Mouse (Mus musculus): ENCODE measurements around the gene Gm47959. TPM values are rescaled to one million over a fixed set of nuclear protein-coding genes. Genes with fewer than 3 reads are reported as not detected.
"Not testable (repeated sequence)": the region's sequence is repeated elsewhere in the genome, so short reads cannot be mapped to it uniquely, and the experiment has no call there.

Gm47959 gene
- not detected in 2 replicates for polyA plus RNA-seq (2012; ENCODE audit: insufficient read depth, insufficient read length, missing spikeins)

- not testable (repeated sequence) for H3K4me1 ChIP-seq (ENCODE audit: control insufficient read depth, insufficient read depth, insufficient read length, low read length); H3K27ac ChIP-seq (replicated peaks; ENCODE audit: low read depth, low read length); H3K4me3 ChIP-seq (ENCODE audit: insufficient read depth, low read depth, low read length)
These were observed at the start of gene Gm47959 for GRCm38 (mm10) chr1:83000306-83000705. Gm47959 (plus strand) TSS chr1:83000548.

GRCm38 (mm10) chr1:82955913-82956312 lies 44.4 kb upstream of the Gm47959 start, which contains the start of gene Gm7544:
Gm7544 (minus strand) TSS chr1:82956013.
- not testable (repeated sequence) for H3K4me1 ChIP-seq (ENCODE audit: control insufficient read depth, insufficient read depth, insufficient read length, low read length); H3K27ac ChIP-seq (replicated peaks; ENCODE audit: low read depth, low read length); H3K4me3 ChIP-seq (ENCODE audit: insufficient read depth, low read depth, low read length)

DNA sequence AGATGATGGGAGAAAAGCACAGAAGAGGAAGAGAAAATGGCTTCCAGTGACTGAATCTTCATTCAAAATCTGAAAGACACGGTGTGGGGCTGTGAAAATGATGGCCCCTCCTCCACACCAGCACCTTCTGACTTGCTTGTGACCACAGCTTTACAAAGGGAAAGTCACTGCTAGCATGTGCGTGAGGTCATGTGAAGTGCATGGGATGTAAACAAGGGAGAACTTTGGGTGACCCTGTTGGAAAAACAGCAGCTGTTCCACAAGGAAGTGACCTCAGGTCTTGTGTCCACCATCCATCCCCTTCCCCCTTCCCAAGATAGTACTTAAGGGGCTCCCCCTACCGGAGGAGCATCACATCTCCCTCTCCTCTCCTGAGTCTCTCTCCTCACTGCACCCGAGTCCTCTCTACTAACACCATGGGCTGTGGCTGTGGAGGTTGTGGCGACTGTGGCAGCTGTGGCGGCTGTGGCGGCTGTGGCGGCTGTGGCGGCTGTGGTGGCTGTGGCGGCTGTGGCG lies 40.4 kb upstream of the Gm47959 start, which contains the start of gene Gm47955:
TSS of gene Gm47955 (plus strand) at position 417 of the 516 bp plus-strand sequence.
- no peaks in the 10 kb centered on the region for H3K4me1 ChIP-seq (ENCODE audit: control insufficient read depth, insufficient read depth, insufficient read length, low read length)
- H3K4me3 ChIP-seq (ENCODE audit: insufficient read depth, low read depth, low read length): no peak within 1 kb of the TSS
- no peak within 1 kb of the TSS for H3K27ac ChIP-seq (replicated peaks; ENCODE audit: low read depth, low read length)

GRCm38 (mm10) chr1:82966413-82966812 lies 33.9 kb upstream of the Gm47959 start:
- Histone ChIP-seq H3K4me1 (ENCODE audit: control insufficient read depth, insufficient read depth, insufficient read length, low read length) (no peaks in the 10 kb centered on the region), H3K27ac (replicated peaks; ENCODE audit: low read depth, low read length) (no peak overlapping the region), H3K4me3 (ENCODE audit: insufficient read depth, low read depth, low read length) (no peak overlapping the region)

DNA sequence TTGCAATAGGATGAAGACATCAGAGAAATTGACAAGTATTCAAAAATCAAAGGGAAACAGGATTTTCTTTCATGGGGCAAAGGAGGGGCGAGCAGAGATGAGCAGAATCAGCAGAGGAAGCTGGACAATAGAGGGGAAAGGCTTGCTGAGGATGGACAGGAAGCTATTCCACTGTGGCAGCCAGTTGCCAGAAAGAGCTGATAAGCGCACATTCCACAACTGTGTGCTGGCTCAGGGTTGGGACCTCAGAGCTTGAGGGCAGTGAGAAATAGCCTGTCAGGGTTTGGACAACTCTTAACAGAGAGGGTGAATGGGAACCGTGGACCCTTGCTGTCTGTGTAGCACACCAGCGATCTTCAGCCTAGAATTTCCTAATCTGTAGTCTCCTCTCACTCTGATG lies 28.3 kb upstream of the Gm47959 start:
- no peak overlapping the region for H3K4me3 ChIP-seq (ENCODE audit: insufficient read depth, low read depth, low read length)
- no peak overlapping the region for H3K27ac ChIP-seq (replicated peaks; ENCODE audit: low read depth, low read length)
- H3K4me1 ChIP-seq (ENCODE audit: control insufficient read depth, insufficient read depth, insufficient read length, low read length): peaks cover 6% of the 10 kb centered on the region; the same call in 1 of the 2 replicates

GRCm38 (mm10) chr1:82973244-82973643 lies 27.1 kb upstream of the Gm47959 start:
- H3K27ac ChIP-seq (replicated peaks; ENCODE audit: low read depth, low read length): no peak overlapping the region
- H3K4me1 ChIP-seq (ENCODE audit: control insufficient read depth, insufficient read depth, insufficient read length, low read length): peaks cover 6% of the 10 kb centered on the region; the same call in 1 of the 2 replicates
- H3K4me3 ChIP-seq (ENCODE audit: insufficient read depth, low read depth, low read length): no peak overlapping the region

DNA sequence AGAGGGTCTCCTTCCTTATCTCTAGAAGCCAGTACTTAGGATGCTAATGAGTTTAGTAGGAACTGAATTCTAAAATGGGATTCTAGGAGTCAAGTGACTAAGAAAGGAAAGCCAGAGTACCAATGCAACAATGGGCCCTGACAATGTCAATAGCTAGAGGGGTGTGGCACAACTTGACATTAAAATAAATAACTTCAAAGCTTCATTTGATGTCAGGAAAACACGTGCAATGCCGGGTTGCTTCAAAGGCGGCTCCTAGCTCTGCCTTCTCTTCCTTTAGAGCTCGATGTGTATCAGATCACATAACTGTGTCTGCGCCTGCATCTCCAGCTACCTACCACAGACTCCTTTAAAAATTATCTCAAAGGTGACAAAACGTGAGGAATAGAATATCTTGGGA lies 26.4 kb upstream of the Gm47959 start:
- no peak overlapping the region for H3K27ac ChIP-seq (replicated peaks; ENCODE audit: low read depth, low read length)
- H3K4me3 ChIP-seq (ENCODE audit: insufficient read depth, low read depth, low read length): no peak overlapping the region

DNA sequence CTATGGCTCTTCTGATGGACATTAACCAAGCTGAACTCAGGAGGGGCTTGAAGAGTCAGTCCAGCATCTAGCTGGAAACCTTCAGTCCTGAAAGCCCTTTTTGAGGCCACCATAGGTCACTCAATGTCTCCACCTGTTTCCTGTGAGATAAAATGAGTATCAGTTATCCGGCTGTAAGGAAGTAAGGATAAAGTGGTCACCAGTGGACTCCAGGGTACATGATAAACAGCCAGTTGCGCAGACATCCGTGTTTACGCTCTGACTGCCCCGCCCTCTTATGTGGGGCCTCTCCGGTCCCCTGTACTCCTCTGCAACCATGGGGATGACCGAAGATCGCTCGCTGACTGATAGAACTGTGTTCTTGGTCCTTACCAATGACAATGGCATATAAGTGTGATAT lies 26.0 kb upstream of the Gm47959 start:
- no peak overlapping the region for H3K4me3 ChIP-seq (ENCODE audit: insufficient read depth, low read depth, low read length)
- peaks cover 6% of the 10 kb centered on the region; the same call in 1 of the 2 replicates for H3K4me1 ChIP-seq (ENCODE audit: control insufficient read depth, insufficient read depth, insufficient read length, low read length)
- H3K27ac ChIP-seq (replicated peaks; ENCODE audit: low read depth, low read length): no peak overlapping the region

More for the DNA sequence above, 26.4 kb upstream of the Gm47959 start:
- H3K4me1 ChIP-seq (ENCODE audit: control insufficient read depth, insufficient read depth, insufficient read length, low read length): peaks cover 6% of the 10 kb centered on the region; the same call in 1 of the 2 replicates

DNA sequence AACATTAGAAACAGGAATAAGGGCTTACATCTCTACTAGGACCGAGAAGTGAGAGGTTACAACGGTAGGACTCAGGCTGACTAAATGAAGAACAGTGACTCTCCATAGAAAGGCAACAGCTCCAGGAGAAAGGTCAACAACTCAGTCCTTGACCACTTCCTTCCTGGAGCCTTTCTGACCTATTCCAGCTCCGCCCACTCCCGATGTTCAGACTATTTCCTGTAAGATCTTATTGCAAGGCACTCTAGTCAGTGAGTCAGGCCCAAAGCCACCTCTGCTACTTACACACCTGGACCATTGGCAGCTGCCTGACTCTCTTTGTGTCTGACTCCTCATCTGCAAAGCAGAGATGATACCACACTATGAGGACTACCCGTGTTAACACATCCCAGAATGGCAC lies 24.6 kb upstream of the Gm47959 start:
- Histone ChIP-seq H3K4me1 (ENCODE audit: control insufficient read depth, insufficient read depth, insufficient read length, low read length) (peaks cover 6% of the 10 kb centered on the region; the same call in 1 of the 2 replicates), H3K4me3 (ENCODE audit: insufficient read depth, low read depth, low read length) (no peak overlapping the region), H3K27ac (replicated peaks; ENCODE audit: low read depth, low read length) (no peak overlapping the region)

DNA sequence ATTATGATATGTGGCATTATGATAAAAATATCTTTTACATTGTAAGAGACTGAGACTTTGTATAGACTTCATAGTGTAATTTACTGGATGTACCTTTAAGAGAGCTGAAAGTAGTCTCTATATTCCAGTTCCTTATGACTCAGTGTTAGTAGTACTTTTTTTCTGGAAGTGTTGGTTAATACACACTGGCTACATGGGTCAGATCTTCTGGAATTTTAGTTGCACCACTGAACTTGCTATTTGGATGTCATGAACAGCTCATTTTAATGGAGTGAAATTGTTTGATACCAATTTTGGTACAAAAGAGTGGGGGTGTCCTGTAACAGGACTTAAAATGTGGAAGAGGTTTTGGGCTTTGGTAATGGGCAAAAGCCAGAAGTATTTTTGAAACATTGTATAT lies 22.5 kb upstream of the Gm47959 start:
- Histone ChIP-seq H3K27ac (replicated peaks; ENCODE audit: low read depth, low read length) (no peak overlapping the region), H3K4me3 (ENCODE audit: insufficient read depth, low read depth, low read length) (no peak overlapping the region), H3K4me1 (ENCODE audit: control insufficient read depth, insufficient read depth, insufficient read length, low read length) (peaks cover 6% of the 10 kb centered on the region; the same call in 1 of the 2 replicates)

DNA sequence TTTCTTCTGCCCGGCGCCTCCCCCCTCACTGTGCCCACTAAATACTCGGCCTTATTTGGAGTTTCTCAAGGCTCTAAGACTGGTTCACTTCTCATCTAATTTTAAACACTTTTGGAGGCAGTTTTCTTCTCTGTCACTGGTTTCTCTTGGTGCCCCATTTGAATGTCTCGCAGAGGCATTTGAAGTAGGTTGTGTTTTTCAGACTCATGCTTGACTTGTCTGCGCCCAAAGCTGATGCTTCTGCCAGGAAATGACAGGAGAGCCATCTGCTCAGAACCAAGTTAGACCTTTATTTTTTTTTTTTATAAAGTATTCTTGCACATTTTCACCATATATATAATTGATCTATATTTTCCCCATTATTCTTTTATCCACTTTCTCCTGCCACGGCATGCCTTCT lies 13.6 kb upstream of the Gm47959 start:
- Histone ChIP-seq H3K4me3 (ENCODE audit: insufficient read depth, low read depth, low read length) (no peak overlapping the region), H3K4me1 (ENCODE audit: control insufficient read depth, insufficient read depth, insufficient read length, low read length) (no peaks in the 10 kb centered on the region), H3K27ac (replicated peaks; ENCODE audit: low read depth, low read length) (no peak overlapping the region)

GRCm38 (mm10) chr1:82987530-82988198 lies 12.7 kb upstream of the Gm47959 start:
- Histone ChIP-seq H3K27ac (replicated peaks; ENCODE audit: low read depth, low read length) (no peak overlapping the region), H3K4me3 (ENCODE audit: insufficient read depth, low read depth, low read length) (no peak overlapping the region), H3K4me1 (ENCODE audit: control insufficient read depth, insufficient read depth, insufficient read length, low read length) (no peaks in the 10 kb centered on the region)

DNA sequence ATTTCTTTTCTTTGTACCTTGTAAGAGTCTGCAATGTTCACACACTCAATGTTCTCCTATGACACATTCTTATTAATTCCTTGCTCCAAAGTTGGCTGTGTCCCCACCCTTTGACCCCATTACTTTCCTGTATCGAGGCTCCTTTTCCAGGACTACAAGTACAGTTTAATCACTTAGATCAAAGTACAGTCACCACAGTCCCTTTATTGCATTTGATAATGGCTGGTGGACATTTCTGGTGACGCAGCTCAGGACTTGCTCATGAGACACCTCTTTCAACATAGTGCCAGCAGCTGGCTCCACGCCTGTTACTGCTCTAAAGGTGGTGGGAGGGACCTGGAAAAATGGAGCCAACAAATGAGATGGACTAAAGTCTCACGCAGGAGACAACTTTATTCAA lies 9.3 kb upstream of the Gm47959 start:
- H3K4me1 ChIP-seq (ENCODE audit: control insufficient read depth, insufficient read depth, insufficient read length, low read length): no peaks in the 10 kb centered on the region
- H3K27ac ChIP-seq (replicated peaks; ENCODE audit: low read depth, low read length): no peak overlapping the region
- H3K4me3 ChIP-seq (ENCODE audit: insufficient read depth, low read depth, low read length): no peak overlapping the region

- Histone ChIP-seq H3K4me1 (ENCODE audit: control insufficient read depth, insufficient read depth, insufficient read length, low read length) (no peaks in the 10 kb centered on the region), H3K4me3 (ENCODE audit: insufficient read depth, low read depth, low read length) (no peak overlapping the region), H3K27ac (replicated peaks; ENCODE audit: low read depth, low read length) (no peak overlapping the region)
These were observed 8.8 kb upstream of the Gm47959 start for GRCm38 (mm10) chr1:82991596-82991995.

- H3K27ac ChIP-seq (replicated peaks; ENCODE audit: low read depth, low read length): no peak overlapping the region
- H3K4me1 ChIP-seq (ENCODE audit: control insufficient read depth, insufficient read depth, insufficient read length, low read length): no peaks in the 10 kb centered on the region
These were observed 8.3 kb upstream of the Gm47959 start for GRCm38 (mm10) chr1:82992093-82992492.

DNA sequence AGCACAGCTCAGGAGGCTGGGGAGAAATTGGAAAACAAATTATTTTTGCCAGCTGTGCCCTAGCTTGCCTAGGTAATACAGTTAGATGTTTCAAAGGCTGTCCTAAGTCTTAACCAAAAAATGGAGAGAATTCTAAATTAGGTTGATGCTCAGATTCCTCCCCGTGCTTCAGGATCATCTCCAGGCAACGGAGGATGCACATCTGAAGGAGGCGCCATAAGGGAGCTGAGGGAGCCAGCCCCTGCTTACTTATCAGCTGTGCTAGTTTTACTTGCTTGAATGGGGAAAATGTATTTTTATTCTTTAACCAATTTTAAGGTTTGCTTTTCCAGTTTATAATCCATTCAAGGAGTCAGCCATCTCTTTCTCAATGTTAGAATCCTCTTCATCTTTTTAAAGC lies 6.4 kb upstream of the Gm47959 start:
- Histone ChIP-seq H3K4me1 (ENCODE audit: control insufficient read depth, insufficient read depth, insufficient read length, low read length) (no peaks in the 10 kb centered on the region), H3K4me3 (ENCODE audit: insufficient read depth, low read depth, low read length) (no peak overlapping the region), H3K27ac (replicated peaks; ENCODE audit: low read depth, low read length) (no peak overlapping the region)

More at GRCm38 (mm10) chr1:82992093-82992492, 8.3 kb upstream of the Gm47959 start:
- H3K4me3 ChIP-seq (ENCODE audit: insufficient read depth, low read depth, low read length): no peak overlapping the region

All from brown adipose tissue, adult 24 weeks (tissue).